Mouse (Mus musculus): ENCODE measurements around the gene Zfp600. TPM values are rescaled to one million over a fixed set of nuclear protein-coding genes. Genes with fewer than 3 reads are reported as not detected.
"Not testable (repeated sequence)": the region's sequence is repeated elsewhere in the genome, so short reads cannot be mapped to it uniquely, and the experiment has no call there.

The Zfp600 gene
- total RNA-seq (2014; rRNA removed): not detected in 2 replicates
- not detected in 2 replicates for polyA plus RNA-seq (2012; rRNA removed)

DNA sequence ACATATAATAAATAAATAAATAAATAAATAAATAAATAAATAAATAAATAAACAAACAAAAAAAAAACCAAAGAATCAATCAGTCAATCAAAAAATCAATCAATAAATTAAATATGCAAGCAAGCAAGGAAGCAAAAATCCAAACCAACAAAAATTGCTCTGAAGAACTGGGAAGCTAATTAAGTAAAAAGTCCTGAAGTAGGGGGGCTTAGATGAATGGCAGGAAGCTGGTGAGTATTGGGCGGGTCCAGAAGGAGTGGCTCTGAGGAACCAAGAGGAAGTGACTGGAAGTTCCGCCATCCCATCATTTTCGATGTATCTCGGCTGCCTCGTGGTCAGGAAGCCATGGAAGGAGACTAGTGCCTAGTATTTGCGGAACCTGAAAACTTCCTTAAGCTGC is at the start of gene Zfp600:
TSS of gene Zfp600 (plus strand) at position 301 of the 400 bp plus-strand sequence.
- H3K36me3 ChIP-seq (ENCODE audit: control insufficient read depth, insufficient read depth, low read length); H3K9ac ChIP-seq (ENCODE audit: low read depth, low read length); H3K4me1 ChIP-seq (ENCODE audit: control insufficient read depth, insufficient read depth, low read length); DNase-seq (ENCODE audit: extremely low read depth, low read depth, low spot score); H3K4me3 ChIP-seq (ENCODE audit: insufficient read depth, low read depth, low read length); H3K27me3 ChIP-seq (ENCODE audit: control insufficient read depth, insufficient read depth, low read length); H3K79me2 ChIP-seq (ENCODE audit: control insufficient read depth, insufficient read depth, low read length); H3K27ac ChIP-seq (replicated peaks; ENCODE audit: insufficient read depth, low read depth, low read length): not testable (repeated sequence)
- WGBS: no CpG with 5 or more reads among the region's 6 CpGs

DNA sequence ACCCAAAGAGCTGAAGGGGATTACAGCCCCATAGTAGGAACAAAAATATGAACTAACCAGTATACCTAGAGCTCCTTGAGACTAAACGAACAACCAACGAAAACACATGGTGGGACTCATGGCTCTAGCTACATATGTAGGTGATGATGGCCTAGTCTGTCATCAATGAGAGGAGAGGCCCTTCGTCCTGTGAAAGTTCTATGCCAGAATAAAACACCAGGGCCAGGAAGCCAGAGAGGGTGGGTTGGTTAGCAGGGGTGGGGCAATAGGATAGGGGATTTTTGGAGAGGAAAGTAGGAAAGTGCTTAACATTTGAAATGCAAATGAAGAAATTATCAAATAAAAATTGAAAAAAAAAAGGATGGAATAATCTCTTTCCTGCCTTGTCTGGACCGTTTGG is 6.3 kb downstream of the Zfp600 start:
- H3K79me2 ChIP-seq (ENCODE audit: control insufficient read depth, insufficient read depth, low read length); H3K4me3 ChIP-seq (ENCODE audit: insufficient read depth, low read depth, low read length); H3K27me3 ChIP-seq (ENCODE audit: control insufficient read depth, insufficient read depth, low read length); H3K27ac ChIP-seq (replicated peaks; ENCODE audit: insufficient read depth, low read depth, low read length); H3K9ac ChIP-seq (ENCODE audit: low read depth, low read length); DNase-seq (ENCODE audit: extremely low read depth, low read depth, low spot score); H3K36me3 ChIP-seq (ENCODE audit: control insufficient read depth, insufficient read depth, low read length); H3K4me1 ChIP-seq (ENCODE audit: control insufficient read depth, insufficient read depth, low read length): not testable (repeated sequence)
- WGBS: 65% methylated on average over 4 of the region's 4 CpGs

DNA sequence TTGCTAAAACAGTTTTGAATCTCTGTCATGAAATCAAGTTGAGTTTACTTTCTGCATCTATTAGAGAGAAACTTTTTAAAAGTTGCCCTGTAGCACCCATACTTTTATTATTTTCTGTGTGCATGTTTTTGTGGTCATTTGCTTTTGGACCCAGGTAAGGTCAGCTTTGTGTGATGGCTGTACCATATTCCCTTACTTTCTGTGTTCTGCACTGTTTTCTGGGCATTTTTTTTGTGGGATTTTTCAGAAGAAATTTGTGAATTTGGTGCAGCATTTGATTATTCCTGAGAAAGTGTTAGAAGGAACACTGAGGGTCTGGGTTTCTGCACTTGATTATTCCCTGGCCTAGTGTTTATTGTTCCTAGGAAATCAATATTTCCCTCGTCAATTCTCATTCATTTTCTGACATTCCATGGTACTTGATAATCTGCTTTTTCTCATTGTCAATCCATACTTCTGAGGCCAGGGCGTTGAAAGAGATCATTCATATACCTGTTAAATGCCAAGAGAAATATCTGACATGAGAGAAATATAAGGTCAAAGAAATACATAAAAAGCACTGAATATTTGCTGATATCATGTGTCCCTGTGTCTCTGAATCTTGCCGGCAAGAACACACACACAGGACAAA is 10.7 kb downstream of the Zfp600 start:
- H3K4me1 ChIP-seq (ENCODE audit: control insufficient read depth, insufficient read depth, low read length); H3K4me3 ChIP-seq (ENCODE audit: insufficient read depth, low read depth, low read length); H3K36me3 ChIP-seq (ENCODE audit: control insufficient read depth, insufficient read depth, low read length); H3K9ac ChIP-seq (ENCODE audit: low read depth, low read length); H3K27ac ChIP-seq (replicated peaks; ENCODE audit: insufficient read depth, low read depth, low read length); H3K27me3 ChIP-seq (ENCODE audit: control insufficient read depth, insufficient read depth, low read length); DNase-seq (ENCODE audit: extremely low read depth, low read depth, low spot score); H3K79me2 ChIP-seq (ENCODE audit: control insufficient read depth, insufficient read depth, low read length): not testable (repeated sequence)
- 70% methylated on average over 3 of the region's 3 CpGs for WGBS

DNA sequence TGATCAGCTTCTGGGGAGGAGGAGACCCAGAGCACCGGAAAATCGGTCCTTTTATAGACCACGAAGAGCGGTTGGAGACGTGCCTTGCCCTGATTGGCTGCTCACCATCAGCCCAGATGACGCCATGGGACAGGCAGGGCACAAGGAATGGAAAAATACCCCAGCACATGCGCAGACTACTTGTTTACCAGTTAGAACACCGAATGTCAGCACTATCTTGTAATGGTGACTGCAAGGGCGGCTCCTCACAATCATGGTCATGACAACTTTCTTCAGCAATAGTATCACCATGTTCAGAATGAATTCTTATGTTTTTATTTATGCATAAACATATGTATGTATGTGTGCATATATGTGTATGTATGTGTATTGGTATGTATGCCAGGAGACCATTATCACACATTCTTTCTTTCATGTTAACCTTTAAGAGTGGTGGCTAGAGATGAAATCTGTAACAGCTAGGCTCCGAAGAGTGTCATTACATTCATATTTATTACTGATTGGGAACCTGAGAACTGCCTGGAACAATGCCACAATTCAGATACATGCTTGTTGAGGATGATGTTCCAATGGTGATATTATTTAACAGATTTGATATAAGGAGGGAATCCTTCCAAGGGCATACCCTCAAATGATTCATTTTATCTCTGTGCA is 11.4 kb downstream of the Zfp600 start:
- 80% methylated on average over 10 of the region's 10 CpGs for WGBS
- not testable (repeated sequence) for H3K4me3 ChIP-seq (ENCODE audit: insufficient read depth, low read depth, low read length); H3K36me3 ChIP-seq (ENCODE audit: control insufficient read depth, insufficient read depth, low read length); H3K9ac ChIP-seq (ENCODE audit: low read depth, low read length); H3K27ac ChIP-seq (replicated peaks; ENCODE audit: insufficient read depth, low read depth, low read length); DNase-seq (ENCODE audit: extremely low read depth, low read depth, low spot score); H3K79me2 ChIP-seq (ENCODE audit: control insufficient read depth, insufficient read depth, low read length); H3K27me3 ChIP-seq (ENCODE audit: control insufficient read depth, insufficient read depth, low read length); H3K4me1 ChIP-seq (ENCODE audit: control insufficient read depth, insufficient read depth, low read length)

DNA sequence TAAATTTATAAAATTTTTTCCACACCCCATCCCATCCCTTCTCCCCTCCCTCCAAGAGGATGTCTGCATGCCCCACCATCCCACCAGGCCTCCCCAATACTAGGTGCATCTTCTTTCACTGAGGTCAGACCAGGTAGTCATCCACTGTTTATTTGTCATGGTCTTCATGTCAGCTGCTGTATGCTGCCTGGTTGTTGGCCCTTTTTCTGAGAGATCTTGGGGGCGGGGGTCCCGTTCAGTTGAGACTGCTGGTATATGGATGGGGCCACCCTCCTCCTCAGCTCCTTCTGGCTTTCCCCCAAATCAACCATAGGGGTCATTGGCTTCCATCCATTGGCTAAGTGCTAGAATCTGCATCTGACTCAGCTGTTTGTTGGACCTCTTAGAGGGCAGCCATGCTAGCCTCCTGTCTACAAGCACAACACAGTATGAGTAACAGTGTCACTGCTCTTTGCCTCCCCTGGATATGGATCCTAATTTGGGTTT is 12.1 kb downstream of the Zfp600 start:
- not testable (repeated sequence) for H3K36me3 ChIP-seq (ENCODE audit: control insufficient read depth, insufficient read depth, low read length); H3K79me2 ChIP-seq (ENCODE audit: control insufficient read depth, insufficient read depth, low read length); DNase-seq (ENCODE audit: extremely low read depth, low read depth, low spot score); H3K4me1 ChIP-seq (ENCODE audit: control insufficient read depth, insufficient read depth, low read length); H3K4me3 ChIP-seq (ENCODE audit: insufficient read depth, low read depth, low read length); H3K27ac ChIP-seq (replicated peaks; ENCODE audit: insufficient read depth, low read depth, low read length); H3K9ac ChIP-seq (ENCODE audit: low read depth, low read length); H3K27me3 ChIP-seq (ENCODE audit: control insufficient read depth, insufficient read depth, low read length)
- WGBS: no CpG with 5 or more reads among the region's 2 CpGs

DNA sequence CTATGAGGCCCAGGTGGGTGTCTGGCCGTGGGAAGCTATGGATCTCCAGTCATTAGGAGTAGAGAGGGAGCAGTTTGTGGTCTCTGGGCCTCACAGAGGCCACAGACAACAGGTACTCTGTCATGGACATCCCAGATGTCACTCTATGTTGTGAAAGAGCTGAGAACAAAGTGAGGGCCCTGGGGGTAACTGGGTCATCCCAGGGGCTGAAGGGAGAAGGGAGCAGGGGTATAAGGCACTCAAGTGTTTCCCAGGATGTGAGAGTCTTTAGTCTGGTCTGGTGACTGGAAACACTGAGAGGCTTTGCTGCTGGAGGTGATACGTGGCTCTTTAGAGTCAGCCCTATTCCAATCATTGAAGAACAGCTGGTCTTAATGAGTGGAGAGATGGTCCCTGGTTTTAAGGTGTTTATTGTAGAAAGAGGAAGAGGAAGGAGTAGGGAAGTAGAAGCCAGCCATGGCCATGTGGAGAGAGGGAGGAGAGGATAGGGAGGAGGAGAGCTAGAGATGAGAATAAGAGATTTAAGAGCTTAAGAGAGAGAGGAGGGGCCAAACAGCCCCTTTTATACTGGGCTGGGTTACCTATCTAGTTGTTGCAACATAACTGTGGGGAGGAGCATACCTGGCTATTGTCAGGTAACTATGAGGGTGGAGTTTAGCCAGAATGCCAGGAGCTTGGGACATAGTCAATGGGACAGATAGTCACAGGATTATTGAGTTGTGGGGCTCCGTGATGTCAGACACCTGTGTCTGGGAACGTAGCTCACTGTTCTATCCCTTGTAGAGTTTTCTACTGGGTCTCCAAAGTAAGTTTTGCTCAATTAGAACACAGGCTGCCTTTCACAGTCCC is 17.0 kb downstream of the Zfp600 start:
- H3K27ac ChIP-seq (replicated peaks; ENCODE audit: insufficient read depth, low read depth, low read length); H3K27me3 ChIP-seq (ENCODE audit: control insufficient read depth, insufficient read depth, low read length); DNase-seq (ENCODE audit: extremely low read depth, low read depth, low spot score); H3K79me2 ChIP-seq (ENCODE audit: control insufficient read depth, insufficient read depth, low read length); H3K36me3 ChIP-seq (ENCODE audit: control insufficient read depth, insufficient read depth, low read length); H3K9ac ChIP-seq (ENCODE audit: low read depth, low read length); H3K4me1 ChIP-seq (ENCODE audit: control insufficient read depth, insufficient read depth, low read length); H3K4me3 ChIP-seq (ENCODE audit: insufficient read depth, low read depth, low read length): not testable (repeated sequence)
- 51% methylated on average over 4 of the region's 4 CpGs for WGBS

DNA sequence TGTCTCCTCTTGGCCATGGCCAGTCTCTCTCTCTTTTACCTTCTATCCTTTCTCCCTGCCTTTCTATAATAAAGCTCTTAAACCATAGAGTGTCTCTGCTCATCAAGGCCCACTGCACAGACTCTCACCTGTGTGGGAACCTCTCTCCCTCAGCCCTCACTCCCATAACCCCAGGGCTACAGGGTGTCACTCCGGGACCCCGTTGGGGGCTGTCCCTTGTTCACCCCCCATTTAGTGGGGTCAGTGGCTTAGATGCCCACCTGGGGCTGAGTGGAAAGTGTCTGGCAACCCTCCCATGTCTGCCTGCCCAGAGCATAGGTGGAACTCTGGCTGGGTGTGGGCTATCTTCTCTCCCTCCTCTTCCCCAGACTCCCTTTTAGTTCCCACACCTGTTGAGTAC is 47.7 kb downstream of the Zfp600 start:
- H3K36me3 ChIP-seq (ENCODE audit: control insufficient read depth, insufficient read depth, low read length); H3K9ac ChIP-seq (ENCODE audit: low read depth, low read length); H3K4me3 ChIP-seq (ENCODE audit: insufficient read depth, low read depth, low read length); H3K4me1 ChIP-seq (ENCODE audit: control insufficient read depth, insufficient read depth, low read length); H3K79me2 ChIP-seq (ENCODE audit: control insufficient read depth, insufficient read depth, low read length); H3K27me3 ChIP-seq (ENCODE audit: control insufficient read depth, insufficient read depth, low read length); DNase-seq (ENCODE audit: extremely low read depth, low read depth, low spot score); H3K27ac ChIP-seq (replicated peaks; ENCODE audit: insufficient read depth, low read depth, low read length): not testable (repeated sequence)
- WGBS: 86% methylated on average over 2 of the region's 2 CpGs

DNA sequence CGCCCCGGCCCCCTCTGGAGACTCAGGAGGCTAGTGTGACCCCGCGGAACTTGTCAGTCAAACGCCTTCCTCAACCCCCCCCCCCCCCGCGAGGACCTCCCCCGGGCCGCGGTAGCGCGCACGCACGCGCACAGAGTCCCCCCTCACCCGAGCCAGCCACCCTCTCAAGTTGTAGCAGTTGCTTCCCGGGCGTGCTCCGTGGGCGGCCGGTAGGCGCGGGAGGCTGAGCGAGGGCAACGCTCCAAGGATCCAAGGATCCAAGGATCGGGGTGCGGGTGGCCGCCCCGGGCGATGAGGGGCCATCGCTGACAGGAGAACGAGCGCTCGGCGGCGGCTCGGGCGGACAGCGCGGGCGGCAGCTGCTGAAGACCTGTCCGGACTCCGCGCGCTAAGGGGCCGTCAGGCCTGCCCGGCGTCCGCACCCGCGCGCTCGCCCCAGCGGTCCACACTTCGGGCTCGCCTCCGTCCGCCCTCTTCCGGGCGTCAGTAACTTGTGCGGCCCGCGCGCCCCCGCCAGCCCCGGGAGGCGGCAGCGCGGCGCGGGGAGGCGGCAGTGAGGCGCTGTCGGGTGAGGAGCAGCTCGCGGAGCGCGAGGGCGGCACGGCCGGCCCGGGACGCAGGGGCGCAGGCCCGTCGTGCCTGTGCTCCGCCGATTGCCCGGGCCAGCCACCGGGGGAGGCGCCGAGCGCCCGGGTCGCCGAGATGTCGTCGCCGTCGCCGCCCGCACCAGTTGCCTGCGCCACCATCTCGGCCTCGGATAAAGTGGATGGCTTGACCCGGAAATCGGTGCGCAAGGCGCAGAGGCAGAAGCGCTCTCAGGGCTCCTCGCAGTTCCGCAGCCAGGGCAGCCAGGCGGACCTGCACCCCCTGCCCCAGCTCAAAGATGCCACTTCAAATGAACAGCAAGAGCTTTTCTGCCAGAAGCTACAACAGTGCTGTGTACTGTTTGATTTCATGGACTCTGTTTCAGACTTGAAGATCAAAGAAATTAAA is 82.9 kb downstream of the Zfp600 start:
- H3K27me3 ChIP-seq (ENCODE audit: control insufficient read depth, insufficient read depth, low read length); H3K4me3 ChIP-seq (ENCODE audit: insufficient read depth, low read depth, low read length); H3K79me2 ChIP-seq (ENCODE audit: control insufficient read depth, insufficient read depth, low read length); DNase-seq (ENCODE audit: extremely low read depth, low read depth, low spot score); H3K9ac ChIP-seq (ENCODE audit: low read depth, low read length); H3K36me3 ChIP-seq (ENCODE audit: control insufficient read depth, insufficient read depth, low read length); H3K4me1 ChIP-seq (ENCODE audit: control insufficient read depth, insufficient read depth, low read length); H3K27ac ChIP-seq (replicated peaks; ENCODE audit: insufficient read depth, low read depth, low read length): not testable (repeated sequence)
- 6% methylated on average over 33 of the region's 113 CpGs for WGBS
